Mouse (Mus musculus) heart, adult 2 months (tissue): Measurements from ENCODE around the gene Nfkb2.

Experiments used
- CTCF ChIP-seq: fragments of 200-600 bp; IDR thresholded peaks from 2 replicates; pipeline ENCODE4 v1.8.1; 2022; ENCODE audit warnings: antibody characterized with exemption, mild to moderate bottlenecking, moderate library complexity
- EP300 ChIP-seq: fragments of 200-500 bp; IDR thresholded peaks from 2 replicates; pipeline ENCODE4 v1.6.1; 2011; ENCODE audit warnings: low read depth, low read length, control low read depth; ENCODE audit not compliant: insufficient read depth
- POLR2A ChIP-seq: fragments of 200-500 bp; IDR thresholded peaks from 2 replicates; pipeline ENCODE4 v1.6.1; 2011; ENCODE audit warnings: mild to moderate bottlenecking, low read depth, low read length, control low read depth; ENCODE audit not compliant: insufficient read depth

GRCm38 (mm10) chr19:46300294-46301045, 3.6 kb upstream of the Nfkb2 start:
- TF ChIP-seq CTCF: no peak
- no peak for TF ChIP-seq EP300
- TF ChIP-seq POLR2A: no peak
